ENCODE assay signal across 8 mouse cellular contexts in the genomic region with DNA sequence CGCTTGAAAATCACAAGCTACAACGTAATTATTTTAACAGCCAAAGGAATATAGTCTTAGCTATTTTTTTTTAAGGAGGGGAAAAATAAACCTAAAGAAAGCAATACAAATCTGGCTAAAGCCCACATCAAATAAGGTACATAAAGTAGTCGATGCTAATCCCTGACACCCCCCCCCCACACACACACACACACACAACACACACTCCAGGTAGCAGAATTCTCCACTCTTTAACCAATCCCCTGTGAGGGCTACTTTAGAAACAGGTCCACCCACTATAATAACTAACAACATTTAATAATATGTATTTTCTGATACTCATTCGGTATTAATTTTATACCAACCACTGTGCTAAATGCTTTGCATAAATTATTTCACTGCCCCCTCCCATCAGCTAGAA. TPM values are rescaled to one million over a fixed set of nuclear protein-coding genes. Genes with fewer than 3 reads are reported as not detected.
DNase-seq lines count a peak whose midpoint lies in the region; ATAC-seq and TF ChIP-seq lines count a peak whose summit lies in the region.

No protein-coding gene starts in this region.

- H3ac ChIP-seq in C2C12 (ENCODE audit: control insufficient read depth, insufficient read length, low read depth) = no peak overlapping the region

- H3K79me2 ChIP-seq in C2C12 (ENCODE audit: control insufficient read depth, insufficient read depth) = peaks cover 50% of the 10 kb centered on the region

- peak overlapping the region; percentile 86 for H3K4me3 ChIP-seq in heart, embryonic 10.5 days
- peak overlapping the region; percentile 78 for H3K4me3 ChIP-seq in C2C12 (ENCODE audit: insufficient read depth, poor library complexity, severe bottlenecking)
- H3K4me3 ChIP-seq in forebrain, embryonic 14.5 days (ENCODE audit: low read depth, low read length) = peak overlapping the region; percentile 77
- peak overlapping the region; percentile 56 for H3K4me3 ChIP-seq in liver, embryonic 15.5 days (replicated peaks)

- H3K4me2 ChIP-seq in forebrain, embryonic 14.5 days (ENCODE audit: low read length) = peak overlapping the region; percentile 95
- H3K4me2 ChIP-seq in liver, embryonic 15.5 days = peak overlapping the region; percentile 100

- peak overlapping the region; percentile 56 for H3K9ac ChIP-seq in forebrain, embryonic 14.5 days (ENCODE audit: low read length)
- no peak overlapping the region for H3K9ac ChIP-seq in liver, embryonic 15.5 days

- intact Hi-C loops in left cerebral cortex, postnatal 4 days (cut with DNase I) = no loop called here

- TF ChIP-seq CTCF in C2C12 (IDR thresholded peaks at IDR 0.05; ENCODE audit: control insufficient read depth, insufficient read depth, insufficient read length) = no peak

- peaks cover 21% of the 10 kb centered on the region for H3K79me3 ChIP-seq in C2C12 (ENCODE audit: low read depth)

- H3K27ac ChIP-seq in heart, embryonic 10.5 days = peak overlapping the region; percentile 98
- peak overlapping the region; percentile 99 for H3K27ac ChIP-seq in forebrain, embryonic 14.5 days (ENCODE audit: low read depth, low read length)
- H3K27ac ChIP-seq in liver, embryonic 15.5 days (replicated peaks) = peak overlapping the region; percentile 79; the same call in 1 of the 2 replicates

- peaks cover 11% of the 10 kb centered on the region for H3K27me3 ChIP-seq in heart, embryonic 10.5 days (ENCODE audit: insufficient read depth, poor library complexity, severe bottlenecking)
- peaks cover 3% of the 10 kb centered on the region for H3K27me3 ChIP-seq in C2C12 (ENCODE audit: control insufficient read depth, insufficient read depth, insufficient read length)
- peaks cover 10% of the 10 kb centered on the region for H3K27me3 ChIP-seq in forebrain, embryonic 14.5 days (replicated peaks; ENCODE audit: control insufficient read depth, insufficient read depth, low read length)
- H3K27me3 ChIP-seq in liver, embryonic 15.5 days = peaks cover 59% of the 10 kb centered on the region

- H3K4me1 ChIP-seq in heart, embryonic 10.5 days = peaks cover 92% of the 10 kb centered on the region
- H3K4me1 ChIP-seq in forebrain, embryonic 14.5 days (ENCODE audit: control insufficient read depth, insufficient read depth, low read length) = peaks cover 62% of the 10 kb centered on the region
- H3K4me1 ChIP-seq in liver, embryonic 15.5 days (replicated peaks) = peaks cover 96% of the 10 kb centered on the region

- peaks cover 16% of the 10 kb centered on the region for H3K36me3 ChIP-seq in heart, embryonic 10.5 days
- peaks cover 26% of the 10 kb centered on the region for H3K36me3 ChIP-seq in C2C12 (ENCODE audit: control insufficient read depth, insufficient read depth)
- peaks cover 19% of the 10 kb centered on the region for H3K36me3 ChIP-seq in forebrain, embryonic 14.5 days (ENCODE audit: control insufficient read depth, insufficient read depth, low read length)
- H3K36me3 ChIP-seq in liver, embryonic 15.5 days (replicated peaks) = no peaks in the 10 kb centered on the region

- H3K9me3 ChIP-seq in heart, embryonic 10.5 days = no peaks in the 10 kb centered on the region
- H3K9me3 ChIP-seq in forebrain, embryonic 14.5 days (replicated peaks; ENCODE audit: control insufficient read depth, low read length) = no peaks in the 10 kb centered on the region
- H3K9me3 ChIP-seq in liver, embryonic 15.5 days (replicated peaks) = no peaks in the 10 kb centered on the region

- ATAC-seq in forebrain, embryonic 14.5 days = no peak
- no peak for ATAC-seq in liver, embryonic 15.5 days (ENCODE audit: insufficient read depth)

- WGBS in heart, embryonic 10.5 days = under 1% methylated on average over 4 of the region's 4 CpGs
- WGBS in forebrain, embryonic 14.5 days = 2% methylated on average over 4 of the region's 4 CpGs
- 6% methylated on average over 4 of the region's 4 CpGs for WGBS in liver, embryonic 15.5 days (ENCODE audit: insufficient replicate concordance)

- DNase-seq in heart, embryonic 10.5 days (ENCODE audit: low spot score) = no peak
- no peak for DNase-seq in heart, adult 11 months
- DNase-seq in forebrain, embryonic 14.5 days (ENCODE audit: low spot score) = no peak
- no peak for DNase-seq in thymus, postnatal 36 days
- DNase-seq in testis, postnatal 14 days (ENCODE audit: low spot score) = no peak
- no peak for DNase-seq in left cerebral cortex, postnatal 4 days

TF ChIP-seq in C2C12, 6 proteins besides CTCF, POLR2A, EP300 and RAD21:
- TF ChIP-seq MAX (IDR thresholded peaks at IDR 0.05) = no peak

RNA-seq across cellular contexts. Expression of a gene that starts 3.0 kb away (rescaled TPM):
- 20.9 and 26.9 TPM in 2 replicates for polyA plus RNA-seq in heart, embryonic 10.5 days (2016; fragmentation: Nextera tagmentation; extraction: Ambion mirVana)
- polyA plus RNA-seq in C2C12 (2012; fragmentation: generic; extraction: Trizol) = 9.0 TPM
- 28.7 and 38.2 TPM in 2 replicates for polyA plus RNA-seq in forebrain, embryonic 14.5 days (2014; fragmentation: Nextera tagmentation; extraction: Ambion mirVana)
- 4.0 TPM in 2 replicates for polyA plus RNA-seq in liver, embryonic 15.5 days (2015; fragmentation: Nextera tagmentation; extraction: Ambion mirVana)
- 10 to 100 TPM; 77.2 to 85.8 TPM for total RNA-seq in left cerebral cortex, postnatal 4 days (2021)

RNA-seq across cellular contexts. Expression of a gene that starts 18.5 kb away (rescaled TPM):
- polyA plus RNA-seq in heart, embryonic 10.5 days (2016; fragmentation: Nextera tagmentation; extraction: Ambion mirVana) = 38.9 and 52.5 TPM in 2 replicates
- 0.16 TPM for polyA plus RNA-seq in C2C12 (2012; fragmentation: generic; extraction: Trizol)
- 4.7 and 5.7 TPM in 2 replicates for polyA plus RNA-seq in forebrain, embryonic 14.5 days (2014; fragmentation: Nextera tagmentation; extraction: Ambion mirVana)
- 6.6 and 7.1 TPM in 2 replicates for polyA plus RNA-seq in liver, embryonic 15.5 days (2015; fragmentation: Nextera tagmentation; extraction: Ambion mirVana)
- 1 to 10 TPM; 3.1 to 4.2 TPM for total RNA-seq in left cerebral cortex, postnatal 4 days (2021)

RNA-seq across cellular contexts. Expression of a gene that starts 21.1 kb away (rescaled TPM):
- polyA plus RNA-seq in heart, embryonic 10.5 days (2016; fragmentation: Nextera tagmentation; extraction: Ambion mirVana) = 27.4 and 31.8 TPM in 2 replicates
- 22.8 TPM for polyA plus RNA-seq in C2C12 (2012; fragmentation: generic; extraction: Trizol)
- polyA plus RNA-seq in forebrain, embryonic 14.5 days (2014; fragmentation: Nextera tagmentation; extraction: Ambion mirVana) = 31.1 and 36.4 TPM in 2 replicates
- 9.6 and 11.0 TPM in 2 replicates for polyA plus RNA-seq in liver, embryonic 15.5 days (2015; fragmentation: Nextera tagmentation; extraction: Ambion mirVana)
- 10 to 100 TPM; 36.3 to 41.1 TPM for total RNA-seq in left cerebral cortex, postnatal 4 days (2021)

RNA-seq across cellular contexts. Expression of a gene that starts 21.2 kb away (rescaled TPM):
- 158 and 165 TPM in 2 replicates for polyA plus RNA-seq in heart, embryonic 10.5 days (2016; fragmentation: Nextera tagmentation; extraction: Ambion mirVana)
- polyA plus RNA-seq in C2C12 (2012; fragmentation: generic; extraction: Trizol) = 229 TPM
- polyA plus RNA-seq in forebrain, embryonic 14.5 days (2014; fragmentation: Nextera tagmentation; extraction: Ambion mirVana) = 106 and 142 TPM in 2 replicates
- polyA plus RNA-seq in liver, embryonic 15.5 days (2015; fragmentation: Nextera tagmentation; extraction: Ambion mirVana) = 77.2 and 88.0 TPM in 2 replicates
- total RNA-seq in left cerebral cortex, postnatal 4 days (2021) = 10 to 100 TPM; 60.2 to 63.9 TPM

RNA-seq across cellular contexts. Expression of a gene that starts 47.3 kb away (rescaled TPM):
- 15.8 and 26.5 TPM in 2 replicates for polyA plus RNA-seq in heart, embryonic 10.5 days (2016; fragmentation: Nextera tagmentation; extraction: Ambion mirVana)
- polyA plus RNA-seq in C2C12 (2012; fragmentation: generic; extraction: Trizol) = 100 TPM
- 70.3 and 77.3 TPM in 2 replicates for polyA plus RNA-seq in forebrain, embryonic 14.5 days (2014; fragmentation: Nextera tagmentation; extraction: Ambion mirVana)
- 3.4 and 5.8 TPM in 2 replicates for polyA plus RNA-seq in liver, embryonic 15.5 days (2015; fragmentation: Nextera tagmentation; extraction: Ambion mirVana)
- total RNA-seq in left cerebral cortex, postnatal 4 days (2021) = 100 to 1,000 TPM; 552 to 572 TPM
